Mouse (Mus musculus) heart, postnatal 0 days (tissue): Measurements from ENCODE around the gene AU040320.

ENCODE experiments used
- CTCF ChIP-seq: IDR thresholded peaks from 2 replicates; pipeline ENCODE4 v1.5.1; 2016; ENCODE audit warnings: antibody characterized with exemption, control low read depth, low read depth
- EP300 ChIP-seq: IDR thresholded peaks from 2 replicates; pipeline ENCODE4 v1.6.1; 2016; ENCODE audit warnings: antibody characterized with exemption, low read depth

GRCm38 (mm10) chr4:126803268-126803873 is 50.0 kb downstream of the AU040320 start:
- TF ChIP-seq CTCF = no peak
- no peak for TF ChIP-seq EP300
